Mouse (Mus musculus) spleen, postnatal 4 days (tissue): ENCODE measurements around the gene Il9r.
"Not testable (repeated sequence)": the region's sequence is repeated elsewhere in the genome, so short reads cannot be mapped to it uniquely, and the experiment has no call there.

Experiments
- DNase-seq, 2 experiments: peaks; one replicate each; pipeline ENCODE4 v3.0.0; 2022; ENCODE audit warnings: low spot score in 2 of 2

The Il9r gene

DNA sequence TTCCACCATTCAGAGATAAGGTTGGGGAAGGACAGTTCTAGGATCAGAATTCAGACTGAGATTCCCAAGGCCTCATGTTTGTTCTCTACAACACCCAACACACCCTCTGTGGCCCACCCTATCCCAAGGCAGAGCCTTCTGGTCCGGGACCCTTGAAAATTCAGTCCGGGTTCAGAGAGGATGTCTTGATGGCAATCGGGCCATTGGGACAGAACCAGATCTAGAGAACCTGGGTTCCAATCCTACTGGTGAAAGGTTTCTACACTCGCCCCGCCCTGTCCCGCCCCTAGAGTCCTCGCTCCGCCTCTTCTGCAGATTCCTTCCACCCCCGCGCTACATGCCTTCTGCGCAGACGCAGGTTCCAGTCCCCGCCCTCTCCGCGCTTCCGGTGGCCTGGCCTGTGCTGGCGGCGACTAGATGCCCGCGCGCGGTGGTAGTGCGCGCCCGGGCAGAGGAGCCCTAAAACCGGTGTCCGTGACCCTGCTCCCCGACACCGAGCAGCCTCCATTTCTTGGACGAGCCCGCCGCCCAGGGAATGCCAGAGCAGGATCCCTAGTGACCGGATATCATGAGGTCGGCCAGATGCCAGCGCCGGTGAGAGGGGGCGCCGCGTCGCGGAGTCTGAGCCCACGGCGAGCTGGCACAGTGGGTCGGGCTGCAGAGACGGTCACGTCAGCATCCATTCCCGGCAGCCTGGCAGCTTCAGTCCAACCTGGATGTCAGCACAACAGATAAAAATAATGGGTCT is 26.2 kb upstream of the Il9r start, which contains the start of gene Mpg:
Gene Mpg (plus strand): TSS at position 382 of the 748 bp plus-strand sequence.
- DNase-seq, result peak; percentile 92 to 96

DNA sequence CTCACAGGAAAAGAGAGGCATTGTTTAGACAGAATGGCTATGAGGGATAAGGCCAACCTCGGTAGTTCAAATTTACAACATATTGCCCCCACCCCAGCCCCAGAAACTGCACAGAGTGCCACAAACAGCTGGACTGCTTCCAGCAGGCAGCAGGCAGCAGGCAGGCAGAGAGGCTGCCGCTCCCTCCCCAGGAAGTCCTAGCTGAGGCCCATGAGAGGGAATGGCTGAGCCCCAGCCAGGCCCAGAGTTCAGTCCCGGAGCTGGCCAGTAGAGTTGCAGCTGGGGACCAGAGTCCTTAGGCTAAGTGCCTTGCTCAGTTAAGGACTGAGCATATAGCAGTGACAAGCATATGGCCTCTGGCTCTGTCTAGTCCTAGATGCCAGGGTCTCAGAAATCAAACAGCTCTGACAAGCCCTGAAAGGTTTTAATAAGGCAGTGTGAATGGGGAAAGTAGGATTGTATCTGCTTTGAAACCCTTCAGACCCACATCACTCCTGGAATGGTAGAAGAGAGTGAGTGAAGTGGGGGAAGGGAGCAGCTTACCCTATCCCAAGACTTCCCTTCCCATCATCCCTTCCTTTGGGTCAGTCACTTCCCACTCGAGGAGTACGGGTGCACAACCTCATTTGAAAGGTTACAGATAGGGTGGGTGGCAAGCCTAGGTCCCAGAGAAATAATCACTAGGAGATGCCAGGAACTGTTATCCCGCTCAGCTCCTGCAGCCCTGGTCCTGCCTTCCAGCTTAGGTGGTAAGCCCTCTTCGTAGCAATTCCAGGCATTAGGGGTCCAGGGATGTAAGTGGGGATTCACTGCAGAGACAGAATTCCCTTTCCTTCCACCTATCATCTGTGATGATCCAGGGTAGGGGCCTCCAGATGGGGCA is 25.4 kb upstream of the Il9r start:
- DNase-seq, result no peak

DNA sequence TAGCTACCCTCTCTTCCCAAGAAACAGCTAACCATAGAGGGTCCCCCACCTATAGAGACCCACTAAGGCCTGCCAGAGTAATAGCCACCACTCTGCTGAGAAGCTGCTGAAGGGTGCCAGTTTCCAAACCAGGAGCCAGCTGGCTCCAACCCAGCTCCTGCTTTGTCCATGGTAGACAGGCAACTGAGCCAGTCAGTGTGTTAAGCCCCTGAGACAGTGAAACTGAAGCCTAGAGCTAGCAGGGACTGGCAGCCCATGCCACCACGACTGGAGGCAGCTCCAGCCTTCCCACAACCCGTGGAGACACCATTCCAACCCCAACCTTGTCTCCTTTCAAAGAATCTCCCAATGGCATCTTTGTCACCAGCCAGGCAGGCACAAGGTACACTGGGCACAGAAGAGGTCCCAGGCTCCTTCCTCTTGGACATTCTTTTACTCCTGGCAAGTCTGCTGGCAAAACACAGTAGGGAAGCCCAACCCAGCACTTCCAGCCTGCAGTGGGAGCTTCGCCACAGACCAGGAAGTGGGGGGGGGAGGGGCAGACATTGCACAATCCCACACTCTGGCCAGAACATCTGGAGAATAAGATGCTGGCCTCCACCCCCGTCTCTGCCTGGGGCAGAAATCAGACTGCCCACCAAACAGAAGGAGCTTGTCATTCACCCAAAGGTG is 24.5 kb upstream of the Il9r start:
- no peak for DNase-seq

DNA sequence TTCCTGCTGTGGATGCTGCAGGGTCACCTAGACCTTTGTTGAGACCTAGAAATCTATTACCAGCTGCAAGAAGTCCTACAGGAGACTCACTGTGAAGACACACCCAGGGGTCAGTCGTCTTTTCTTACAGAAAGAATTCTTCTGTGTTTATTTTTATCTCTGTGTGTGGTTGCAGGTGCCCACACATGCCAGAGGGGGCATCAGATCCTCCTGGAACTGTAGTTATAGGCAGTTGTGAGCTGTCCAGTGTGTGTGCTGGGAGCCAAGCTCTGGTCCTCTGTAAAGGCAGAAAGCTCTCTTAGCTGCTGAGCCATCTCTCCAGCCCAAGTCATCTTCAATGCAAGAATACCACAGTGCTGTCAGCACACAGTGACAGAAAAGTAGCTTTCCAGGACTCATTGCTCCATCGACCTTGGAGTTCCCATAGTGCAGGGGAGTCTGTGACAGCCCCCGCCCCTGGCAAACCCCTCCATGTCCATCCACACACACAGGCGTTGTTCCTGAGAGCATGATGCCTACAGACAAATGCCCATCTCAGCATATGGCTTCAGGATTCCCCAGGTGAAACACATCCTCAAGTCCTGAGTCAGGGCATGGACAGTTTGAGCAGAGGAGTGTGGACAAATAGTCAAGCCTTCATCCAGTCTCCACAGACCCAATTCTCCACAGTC is 23.4 kb upstream of the Il9r start:
- no peak for DNase-seq

DNA sequence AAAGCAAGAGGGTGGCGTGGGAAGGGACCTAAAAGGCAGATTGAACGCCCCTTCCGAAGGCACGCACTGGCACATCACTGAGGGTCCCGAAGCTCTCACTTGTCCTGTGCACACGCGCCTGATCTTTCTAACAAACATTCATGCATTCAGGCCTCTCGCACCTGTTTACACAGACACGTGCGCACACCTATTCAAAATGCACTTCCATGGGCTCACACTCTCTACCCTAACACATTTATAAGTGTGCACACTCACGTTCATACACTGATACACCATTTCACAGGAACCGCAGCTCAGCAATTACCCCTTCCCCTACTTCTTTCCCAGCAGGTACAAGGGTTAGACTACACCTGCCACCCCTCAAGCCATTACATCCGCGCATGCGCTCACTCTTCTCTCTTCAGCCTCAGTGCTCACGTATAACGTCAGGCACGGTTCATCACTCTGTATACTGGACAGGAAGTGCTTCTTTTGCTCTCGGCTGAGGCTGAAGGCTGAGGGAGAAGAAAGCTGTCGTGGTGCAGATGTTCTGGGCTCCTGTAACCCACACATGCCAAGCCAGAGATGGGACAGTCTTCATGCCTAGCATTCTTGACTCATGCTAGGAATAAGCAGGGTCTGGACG is 22.6 kb upstream of the Il9r start:
- DNase-seq, result no peak

DNA sequence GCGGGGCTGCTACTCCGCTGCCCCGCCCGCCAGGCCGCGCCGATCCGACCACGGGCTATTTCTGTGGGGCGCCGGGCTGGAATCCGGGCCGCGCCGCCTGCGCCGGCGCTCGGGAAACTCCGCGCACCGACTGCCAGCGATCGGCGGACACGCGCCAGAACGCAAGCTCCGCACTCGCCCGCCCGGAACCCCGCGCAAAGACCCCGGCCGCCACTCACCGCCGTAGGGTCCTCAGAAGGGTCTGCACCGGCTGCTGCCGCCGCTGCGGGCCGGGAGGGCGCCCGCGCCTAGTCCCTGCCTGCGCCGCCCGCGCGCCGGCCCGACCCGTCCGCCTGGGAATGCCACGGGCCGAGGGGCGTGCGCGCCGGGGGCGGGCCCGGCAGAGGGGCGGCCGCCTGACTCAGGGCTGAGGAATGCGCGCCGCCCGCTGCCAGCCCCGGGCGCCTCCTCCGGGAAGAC is 21.9 kb upstream of the Il9r start, which contains the start of gene Rhbdf1:
Gene Rhbdf1 (minus strand): TSS at position 350 of the 459 bp plus-strand sequence.
- DNase-seq, result no peak

DNA sequence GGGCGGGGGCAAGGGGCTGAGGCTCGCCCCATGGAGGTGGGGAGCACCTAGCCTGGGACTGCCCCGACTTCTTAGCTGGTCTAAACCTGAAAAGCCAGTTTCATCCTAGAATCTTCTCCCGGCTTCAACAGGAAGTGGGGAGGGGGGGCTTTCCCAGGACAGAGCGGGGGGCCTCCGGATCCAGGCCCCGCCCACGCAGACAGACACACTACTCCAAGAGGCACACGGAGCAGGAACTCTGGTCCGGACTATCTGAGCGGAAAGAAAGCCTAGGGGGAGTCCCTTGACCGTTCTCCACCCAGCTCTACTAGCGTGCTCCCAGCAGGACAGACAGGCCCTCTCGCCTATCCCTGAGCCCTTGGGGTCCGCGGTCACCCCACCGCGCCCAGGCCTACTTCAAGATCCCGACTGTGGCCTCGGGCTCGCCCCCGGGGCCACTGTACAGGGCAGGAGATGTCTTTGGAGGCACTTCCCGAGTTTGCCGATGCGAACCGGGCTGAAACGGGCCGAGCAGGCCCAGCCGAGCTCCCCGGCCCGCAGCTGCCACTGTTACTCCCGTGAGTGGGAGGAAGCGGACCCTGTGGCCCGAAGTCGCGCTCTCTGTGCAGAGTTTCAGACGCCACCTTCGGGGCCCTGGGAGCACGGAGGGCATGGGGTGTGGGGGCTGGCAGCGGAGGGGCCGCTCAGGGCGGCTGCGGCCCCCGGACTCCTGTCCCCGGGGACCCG is 21.3 kb upstream of the Il9r start:
- DNase-seq, result peak in 1 of 2 experiments; percentile 75

DNA sequence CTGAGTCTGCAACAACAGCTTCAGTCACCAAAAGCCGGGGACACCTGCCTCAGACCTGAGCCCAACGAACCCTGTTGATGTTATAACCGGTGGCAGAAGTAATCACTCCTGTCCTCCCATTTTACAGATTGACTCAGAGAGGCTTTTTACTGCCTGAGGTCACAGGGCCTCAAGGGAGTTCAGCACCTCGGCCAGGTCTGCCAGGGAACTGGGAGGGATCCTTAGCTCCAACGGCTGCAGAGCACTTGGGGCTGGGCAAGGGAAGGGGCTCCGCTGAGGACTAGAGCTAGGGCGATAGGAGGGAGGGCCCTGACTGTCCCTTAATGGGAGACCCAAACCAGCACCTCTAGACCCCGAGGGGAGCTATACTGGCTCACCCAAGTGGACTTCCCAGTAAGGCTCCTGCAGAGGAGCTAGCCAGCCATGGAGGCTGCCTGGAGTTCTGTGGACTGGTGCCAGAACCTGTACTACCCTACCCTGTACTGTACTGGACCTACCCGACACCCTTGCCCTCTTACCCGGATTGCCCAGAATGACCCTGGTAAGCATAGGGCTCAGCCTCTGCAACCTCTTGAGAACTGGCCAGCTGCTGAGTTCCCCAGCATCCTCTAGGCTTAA is 20.6 kb upstream of the Il9r start:
- DNase-seq, result no peak

DNA sequence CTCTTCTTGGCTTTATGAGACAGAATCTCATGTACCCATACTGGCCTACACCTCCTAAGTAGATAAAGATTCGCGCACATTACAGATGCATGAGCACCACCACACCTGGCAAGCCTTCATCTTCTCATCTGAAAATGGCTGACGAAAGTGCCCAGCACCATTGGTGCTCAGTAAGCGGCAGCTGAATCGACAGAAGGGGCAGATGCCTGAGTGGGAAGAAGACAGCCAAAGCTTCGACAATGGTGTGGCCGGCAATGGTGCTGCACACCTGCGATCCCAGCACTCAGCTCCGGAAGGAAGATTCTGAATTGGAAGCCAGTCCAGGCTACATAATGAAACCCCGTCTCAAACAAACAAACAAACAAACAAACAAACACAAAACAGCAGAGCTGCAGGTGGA is 19.2 kb upstream of the Il9r start:
- no peak for DNase-seq

DNA sequence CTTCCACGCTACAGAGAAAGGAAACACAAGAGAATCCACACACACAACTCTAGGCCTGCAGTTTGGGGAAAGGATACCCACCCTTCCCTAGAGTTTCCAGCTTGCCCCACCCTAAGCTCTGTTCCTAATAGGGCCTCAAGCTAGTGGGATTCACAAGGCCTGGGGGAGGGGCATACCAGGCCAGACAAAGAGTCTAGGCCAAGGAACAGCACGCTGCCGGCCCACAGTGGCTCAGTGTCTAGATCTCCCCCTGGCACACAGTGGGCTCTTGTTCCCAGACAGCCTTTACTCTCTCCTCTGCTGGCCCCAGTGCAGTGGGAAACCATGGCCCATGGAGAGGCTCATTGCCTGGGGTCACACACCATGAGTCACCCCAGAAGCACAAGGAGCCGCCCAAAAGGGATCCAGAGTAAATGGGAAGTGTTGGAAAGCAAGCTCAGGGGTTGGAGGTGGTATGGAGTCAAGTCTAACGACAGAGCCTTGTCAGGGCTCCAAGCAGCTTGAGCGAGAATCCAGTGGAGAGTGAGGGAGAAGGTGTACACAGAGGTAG is 18.5 kb upstream of the Il9r start:
- DNase-seq, result no peak

DNA sequence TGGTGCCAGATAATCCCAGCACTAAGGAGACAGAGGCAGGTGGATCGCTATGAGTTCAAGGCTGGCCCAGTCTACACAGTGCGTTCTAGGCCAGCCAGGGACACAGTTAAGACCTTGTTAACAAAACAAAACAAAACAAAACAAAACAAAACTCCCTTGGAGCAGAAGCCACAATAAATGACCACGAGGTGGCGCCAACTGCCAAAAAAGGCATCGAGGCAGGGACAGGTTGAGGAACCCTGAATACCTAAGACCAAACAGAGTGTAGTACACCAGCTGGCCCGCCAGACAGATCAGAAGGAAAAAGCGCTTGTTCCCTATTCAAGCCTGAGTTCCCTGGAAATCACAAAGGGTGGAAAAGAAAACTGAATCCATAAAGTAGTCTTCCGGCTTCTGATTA is 16.8 kb upstream of the Il9r start:
- peak; percentile 77 to 92 for DNase-seq

DNA sequence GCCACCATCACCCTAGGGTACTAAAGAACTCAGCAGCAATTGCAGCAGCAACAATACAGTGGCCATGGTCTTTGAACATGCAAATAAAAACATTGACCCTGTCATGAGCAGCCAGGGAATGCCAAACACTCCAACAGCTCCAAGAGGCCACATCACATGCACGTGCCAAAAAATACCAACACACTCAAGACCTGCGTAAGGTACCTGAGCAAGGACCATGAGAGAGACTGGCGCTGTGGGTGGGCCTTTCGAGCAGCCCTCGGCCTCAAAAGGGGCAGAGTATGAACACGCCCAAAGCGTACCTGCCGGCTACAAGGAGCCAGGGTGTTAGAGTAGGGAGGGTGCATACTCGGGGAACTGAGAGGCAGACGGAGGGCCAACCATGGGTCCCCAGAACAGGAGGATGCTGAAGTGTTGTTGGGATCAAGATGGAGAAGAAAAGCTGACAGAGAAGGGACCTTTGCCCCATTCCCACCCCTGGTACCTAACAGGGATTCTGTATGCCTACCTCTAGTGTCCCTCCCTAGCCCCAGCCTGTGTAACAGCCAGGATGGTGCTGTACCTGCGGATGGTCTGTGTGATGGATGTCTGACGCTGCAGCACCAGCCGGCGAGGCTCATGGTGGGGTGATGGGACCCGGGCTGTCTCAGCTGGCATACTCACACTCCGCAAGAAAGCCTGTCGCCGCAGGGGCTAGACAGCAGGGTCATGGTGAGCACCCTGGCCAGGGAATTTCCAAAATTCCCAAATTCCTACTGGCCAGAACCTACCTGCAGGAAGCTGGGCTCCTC is 15.5 kb upstream of the Il9r start:
- DNase-seq, result no peak

DNA sequence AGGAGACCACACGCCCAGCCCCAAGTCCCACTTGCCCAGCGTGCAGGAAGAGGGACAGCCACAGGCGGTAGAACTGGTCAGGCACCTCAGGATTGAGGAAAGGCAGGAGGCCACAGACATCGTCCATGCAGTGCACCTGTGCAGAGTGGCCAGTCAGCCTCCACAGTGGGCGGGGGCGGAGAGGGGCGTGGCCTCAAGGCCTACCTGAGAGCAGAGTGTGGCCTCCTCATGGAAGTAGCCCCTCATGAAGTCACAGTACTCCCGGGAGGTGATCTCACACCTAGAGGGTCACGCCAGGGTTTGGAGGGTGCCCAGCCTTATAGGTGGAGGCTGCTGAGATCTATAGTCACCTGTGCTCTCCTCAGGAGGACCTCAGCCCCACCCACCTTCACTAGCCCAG is 10.5 kb upstream of the Il9r start:
- DNase-seq, result no peak

DNA sequence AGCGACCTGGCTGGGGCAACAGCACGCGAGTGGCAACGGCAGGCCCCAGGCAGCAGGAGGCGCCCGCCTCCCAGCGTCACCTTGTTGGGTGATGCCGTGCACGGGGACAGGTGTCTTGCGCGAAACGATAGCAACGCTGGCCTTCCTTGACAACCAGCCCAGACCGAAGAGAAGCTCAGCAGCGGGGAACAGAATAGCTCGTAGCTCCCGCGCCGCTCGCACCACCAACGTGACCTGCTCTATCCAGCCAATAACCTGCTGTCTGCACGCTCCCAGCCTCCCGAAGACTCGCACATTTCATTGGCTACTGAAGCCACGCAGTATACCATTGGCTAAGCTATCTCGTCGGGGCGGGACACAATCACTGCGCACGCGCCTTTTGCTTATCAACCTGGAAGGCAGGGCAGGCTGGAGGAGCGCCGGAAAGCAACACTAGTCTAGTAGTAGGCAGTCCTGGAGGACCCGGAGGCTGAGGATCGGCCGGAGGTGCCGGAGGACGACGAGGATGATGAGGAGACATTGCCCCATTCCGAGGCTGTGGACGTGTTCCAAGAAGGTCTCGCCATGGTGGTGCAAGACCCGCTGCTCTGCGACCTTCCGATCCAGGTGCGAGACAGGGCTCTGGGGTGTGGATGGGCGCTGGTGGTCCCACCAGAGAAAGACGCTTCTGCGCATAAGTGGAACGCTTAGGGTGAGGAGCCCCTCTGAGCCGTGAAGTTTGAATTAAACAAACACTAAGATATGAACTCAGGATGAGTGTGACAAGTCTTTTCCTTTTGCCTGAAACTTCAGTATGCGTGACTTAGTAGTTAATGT is 5.2 kb upstream of the Il9r start, which contains the start of gene Snrnp25:
Gene Snrnp25 (plus strand): TSS at position 358 of the 816 bp plus-strand sequence.
- peak; percentile 96 to 97 for DNase-seq

DNA sequence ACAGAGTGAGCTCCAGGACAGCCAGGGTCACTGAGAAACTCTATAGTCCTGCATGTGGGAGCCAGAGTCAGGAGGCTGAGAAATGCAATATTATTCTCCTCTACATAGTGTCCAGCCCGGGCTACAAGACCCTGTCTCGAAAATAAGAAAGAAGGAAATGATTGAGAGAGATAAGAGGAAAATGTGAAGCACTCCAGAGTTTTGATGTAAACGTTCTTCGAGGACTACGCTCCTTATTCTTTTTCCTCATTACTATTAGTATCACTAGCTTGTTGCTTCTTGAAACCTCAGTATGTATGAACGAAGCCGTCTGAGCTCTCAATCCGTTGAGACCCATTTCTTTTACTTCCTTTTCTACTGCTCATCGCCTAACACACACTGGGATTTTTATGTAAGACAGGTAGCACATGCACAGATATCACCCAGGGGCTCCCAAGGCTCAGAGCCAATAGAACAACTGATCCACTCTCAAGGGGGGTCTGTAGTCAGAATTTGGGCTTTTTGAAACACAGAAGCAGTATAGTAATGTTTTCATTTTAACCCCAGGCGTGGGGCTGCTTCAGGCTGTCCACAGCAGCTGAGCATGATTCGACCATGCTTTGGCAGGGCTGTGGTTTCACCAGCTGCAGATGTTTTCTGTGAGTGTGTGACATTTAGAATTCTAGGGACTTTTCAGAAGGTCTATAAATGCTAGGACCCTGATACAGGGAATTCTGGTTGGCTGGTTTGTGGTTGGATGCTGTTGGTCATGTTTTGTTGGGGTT is 2.0 kb upstream of the Il9r start:
- DNase-seq, result no peak

DNA sequence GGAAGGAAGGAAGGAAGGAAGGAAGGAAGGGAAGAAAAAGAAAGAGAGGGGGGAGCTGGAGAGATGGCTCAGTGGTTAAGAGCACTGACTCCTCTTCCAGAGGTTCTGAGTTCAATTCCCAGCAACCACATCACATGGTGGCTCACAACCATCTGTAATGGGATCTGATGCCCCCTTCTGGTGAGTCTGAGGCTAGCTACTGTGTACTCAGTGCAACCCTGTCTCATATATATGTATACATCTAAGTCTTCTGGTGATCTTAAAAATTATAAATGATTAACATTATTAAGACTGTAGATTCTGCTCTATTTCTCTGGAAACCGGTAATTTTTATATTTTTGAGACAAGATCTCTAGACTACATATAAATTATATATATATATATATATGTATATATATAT is 913 bp upstream of the Il9r start:
- DNase-seq, result not testable (repeated sequence)

DNA sequence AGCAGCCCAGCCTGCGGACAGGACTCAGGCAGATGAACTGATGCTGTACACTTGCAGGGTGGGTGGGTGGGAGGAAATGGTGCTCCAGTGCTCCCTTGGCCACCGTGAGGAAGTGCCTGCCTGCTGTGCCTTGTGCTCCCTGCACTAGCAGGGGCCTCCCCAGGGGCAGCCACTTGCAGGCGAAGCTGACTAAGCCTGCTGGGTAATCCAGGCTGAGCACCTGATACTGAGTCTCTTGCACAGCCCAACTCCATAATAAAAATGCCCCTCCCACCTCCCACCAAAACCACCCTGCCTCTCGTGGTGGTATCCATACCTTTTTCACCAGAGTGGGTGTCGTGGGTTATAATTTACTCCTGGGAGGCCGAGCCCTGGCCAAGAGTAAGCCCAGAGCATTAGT is 849 bp downstream of the Il9r start:
- DNase-seq, result no peak
